Mouse (Mus musculus) skeletal muscle tissue, adult 2 months (tissue): ENCODE results near the gene Kcnk2.
A peak's percentile ranks its signal among the peaks of the same experiment; 100 is the strongest.

ENCODE experiments used
- DNase-seq: peaks from one replicate; pipeline ENCODE4 v3.0.0-alpha.2; 2012; ENCODE audit warnings: low read depth, low spot score

The Kcnk2 gene

DNA sequence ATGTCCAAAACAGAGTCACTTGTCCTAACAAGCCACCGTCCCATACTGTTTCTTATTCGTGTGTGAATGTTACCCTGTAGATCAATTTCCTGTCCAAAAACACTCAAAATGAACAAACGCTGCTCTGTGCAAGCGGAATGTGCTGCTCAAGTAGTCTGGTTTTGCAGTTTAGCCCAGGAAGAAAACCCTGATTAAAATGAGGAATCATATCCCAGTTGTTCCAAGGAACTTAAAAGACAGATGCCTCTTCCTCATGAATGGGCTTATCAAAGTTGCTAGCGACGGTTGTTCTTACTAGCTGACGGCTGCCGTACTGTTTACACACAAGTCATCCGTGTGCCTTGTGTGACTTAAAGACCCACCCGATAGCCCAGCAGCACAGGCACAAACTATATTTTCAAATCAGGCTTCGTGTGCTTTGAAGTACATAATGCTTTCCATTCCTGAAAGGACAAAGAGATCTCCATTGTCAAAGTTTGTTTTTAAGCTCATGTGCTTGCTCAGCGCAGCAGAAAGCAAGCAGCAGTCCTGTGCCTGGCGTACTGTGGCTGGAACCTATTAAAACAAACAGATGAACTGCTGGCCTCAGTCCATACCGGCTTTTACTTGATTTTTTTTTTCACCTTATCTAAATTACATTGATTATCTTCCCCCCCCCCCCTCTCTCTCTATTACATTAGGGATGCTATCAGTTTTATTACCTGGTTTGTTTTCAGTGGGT lies at the start of gene Kcnk2:
Kcnk2 (minus strand) TSS at position 51 of the 721 bp plus-strand sequence.
- DNase-seq: no peak

DNA sequence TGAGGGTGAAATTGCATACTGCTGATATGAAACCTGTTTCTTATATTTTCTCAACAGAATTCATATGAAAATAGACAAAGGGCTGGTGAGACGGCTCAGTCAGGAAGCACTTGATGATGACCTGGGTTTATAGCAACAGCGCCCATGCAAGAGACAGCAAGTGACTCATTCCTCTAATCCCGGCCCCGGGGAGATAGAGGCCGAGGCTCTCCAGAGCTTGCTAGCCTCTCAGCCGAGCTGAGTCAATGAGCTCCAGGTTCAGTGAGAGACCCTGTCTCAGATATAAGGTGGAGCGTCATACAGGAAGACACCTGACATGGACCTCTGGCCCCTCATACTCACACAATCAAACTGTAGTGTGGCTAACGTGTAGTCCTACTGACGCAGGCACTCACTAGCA lies 38.7 kb upstream of the Kcnk2 start:
- DNase-seq: no peak

DNA sequence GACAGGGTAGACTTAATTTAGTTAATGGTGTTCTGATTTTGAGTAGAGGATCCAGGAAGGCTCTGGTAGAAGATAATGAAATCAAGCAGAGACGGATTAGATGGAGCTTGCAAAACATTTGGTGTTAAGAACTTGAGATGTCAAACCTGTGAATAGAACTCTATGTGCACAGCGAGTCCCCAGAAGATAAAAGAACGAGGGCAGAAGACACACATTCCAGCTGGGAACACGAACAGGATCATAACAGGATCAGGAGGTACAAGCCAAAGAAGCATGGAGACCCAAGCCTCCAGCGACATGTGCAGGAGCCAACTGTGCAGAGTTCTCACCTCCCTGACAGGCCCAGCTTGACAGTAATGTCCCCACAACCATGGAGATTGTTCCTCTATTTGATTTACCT lies 35.1 kb upstream of the Kcnk2 start:
- DNase-seq: no peak

DNA sequence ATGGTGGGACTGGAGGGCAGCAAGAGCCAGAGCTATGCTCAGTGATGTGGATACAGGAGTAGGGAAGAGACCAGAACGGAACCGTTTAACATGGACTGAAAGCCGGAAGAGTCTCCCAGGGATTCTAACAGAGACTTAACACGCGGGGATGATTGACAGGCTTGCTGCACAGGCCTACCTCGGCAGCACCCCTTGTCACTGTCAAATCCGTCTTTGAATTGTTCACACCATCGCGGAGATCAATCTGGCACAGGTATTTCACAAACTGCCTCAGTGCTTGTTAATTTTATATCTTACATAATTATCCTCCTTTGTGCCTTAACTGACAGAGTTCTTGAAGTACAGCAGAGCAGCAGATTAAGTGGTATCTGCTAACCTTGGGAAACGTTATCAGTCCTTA lies 33.4 kb upstream of the Kcnk2 start:
- no peak for DNase-seq

DNA sequence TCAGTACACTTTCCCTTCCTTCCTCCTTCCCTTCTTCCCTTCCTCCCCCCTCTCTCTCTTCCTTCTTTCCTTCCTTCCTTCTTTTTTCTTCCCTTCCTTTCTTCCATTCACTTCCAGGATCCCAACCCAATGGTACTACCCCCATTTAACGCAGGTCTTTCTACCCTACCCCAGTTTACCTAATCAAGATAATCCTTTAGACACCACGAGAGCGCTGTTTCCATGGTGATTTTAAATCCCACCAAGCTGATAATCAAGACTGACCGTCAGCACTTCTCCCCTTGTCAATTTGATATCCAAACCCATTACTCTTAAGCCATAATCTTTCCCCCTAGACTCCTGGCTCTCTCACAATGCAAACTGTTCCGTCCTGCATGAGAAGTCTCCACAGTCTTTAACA lies 29.4 kb upstream of the Kcnk2 start:
- DNase-seq: no peak

DNA sequence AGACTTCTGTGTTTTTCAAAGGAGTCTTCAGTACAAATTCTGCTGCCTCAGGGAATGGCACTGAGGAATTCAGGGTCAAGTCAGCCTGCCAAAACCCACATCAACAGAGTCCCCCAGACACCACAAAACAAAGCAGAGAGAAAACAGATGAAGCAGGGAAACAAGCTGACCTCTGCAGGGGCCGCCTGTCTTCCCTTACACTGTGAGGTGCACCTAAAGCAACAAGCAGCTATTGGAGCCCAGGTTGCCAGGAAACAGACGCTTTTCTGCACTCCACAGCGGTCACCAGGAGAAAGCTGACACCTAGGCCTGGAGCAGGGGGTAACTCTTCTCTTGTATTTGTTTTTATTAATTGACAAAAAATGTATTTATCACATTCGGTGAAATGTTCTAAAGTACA lies 28.5 kb upstream of the Kcnk2 start:
- no peak for DNase-seq

DNA sequence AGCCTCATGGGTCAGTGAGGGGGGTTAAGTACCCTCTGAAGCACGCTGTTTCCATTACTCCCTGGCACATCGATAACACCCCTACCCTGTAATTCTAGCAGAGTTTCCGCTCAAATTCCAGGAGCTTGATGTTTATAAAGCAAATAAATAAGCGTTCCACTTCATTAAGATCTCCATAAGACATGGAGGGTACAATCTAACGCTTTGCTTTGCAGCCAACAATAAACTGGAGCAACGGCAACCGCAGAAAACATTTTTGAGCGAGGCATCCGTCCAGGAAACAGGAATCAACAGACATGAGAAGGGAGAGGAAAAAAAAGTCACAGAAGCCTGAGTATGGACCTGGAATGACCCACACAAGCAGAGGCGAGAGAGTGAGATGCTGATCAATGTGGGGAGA lies 27.5 kb upstream of the Kcnk2 start:
- peak; percentile 2 for DNase-seq

DNA sequence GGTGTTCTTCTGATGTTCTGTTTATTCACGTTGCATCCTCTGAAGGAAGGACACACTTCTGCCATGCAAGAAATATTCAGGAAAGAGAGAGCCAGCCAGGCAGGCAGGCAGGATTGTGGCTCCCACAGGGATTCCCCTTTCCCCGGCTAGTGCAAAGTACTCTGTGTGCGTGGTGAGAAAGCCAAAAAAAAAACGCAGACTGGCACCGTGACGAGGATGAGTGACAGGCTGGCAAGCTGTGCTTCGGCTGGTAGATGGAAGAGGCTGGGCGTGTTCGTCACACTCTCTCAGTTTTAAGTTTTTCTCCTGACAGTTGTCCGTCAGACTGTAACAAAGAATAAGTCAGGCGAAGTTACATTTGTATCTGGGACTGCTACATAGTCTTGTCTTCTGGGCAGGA lies 24.2 kb upstream of the Kcnk2 start:
- no peak for DNase-seq

DNA sequence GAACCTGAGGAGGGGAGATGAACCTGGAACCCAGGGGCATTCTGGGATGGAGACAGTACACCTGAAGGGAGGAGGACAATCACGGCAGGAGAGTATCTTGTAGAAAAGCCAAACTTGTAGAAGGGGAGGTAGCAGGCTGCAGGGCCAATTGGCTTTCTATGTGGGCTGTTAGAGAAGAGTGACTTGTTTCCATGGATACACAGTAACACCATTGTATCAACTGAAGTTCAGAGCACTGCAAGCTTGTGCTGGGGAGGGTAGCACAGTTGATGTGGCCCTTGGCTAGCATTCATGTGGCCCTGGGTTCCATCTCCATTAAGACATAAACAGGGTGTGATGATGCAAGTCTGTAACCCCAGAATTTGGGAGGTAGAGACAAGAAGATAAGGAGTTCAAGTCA lies 17.8 kb upstream of the Kcnk2 start:
- DNase-seq: no peak

DNA sequence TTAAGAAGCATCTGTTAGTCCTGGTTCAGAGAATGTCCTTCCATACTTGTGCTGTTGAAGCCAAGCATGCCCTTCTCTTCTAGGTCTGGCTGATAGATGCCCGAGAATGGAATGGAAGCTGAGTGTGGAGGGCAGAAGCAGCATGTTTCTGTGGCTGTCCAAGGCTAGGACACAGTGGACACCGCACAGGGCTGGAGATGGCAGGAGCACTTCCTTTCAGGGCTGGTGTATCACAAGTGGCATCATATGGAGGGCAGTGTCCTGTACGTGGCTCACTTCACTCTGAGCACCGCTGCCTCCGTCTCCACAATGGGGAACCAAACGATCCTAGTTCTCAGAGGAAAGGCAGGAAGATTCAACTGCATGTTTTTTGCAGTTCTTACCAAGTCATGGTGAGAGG lies 7.8 kb upstream of the Kcnk2 start:
- DNase-seq: no peak

DNA sequence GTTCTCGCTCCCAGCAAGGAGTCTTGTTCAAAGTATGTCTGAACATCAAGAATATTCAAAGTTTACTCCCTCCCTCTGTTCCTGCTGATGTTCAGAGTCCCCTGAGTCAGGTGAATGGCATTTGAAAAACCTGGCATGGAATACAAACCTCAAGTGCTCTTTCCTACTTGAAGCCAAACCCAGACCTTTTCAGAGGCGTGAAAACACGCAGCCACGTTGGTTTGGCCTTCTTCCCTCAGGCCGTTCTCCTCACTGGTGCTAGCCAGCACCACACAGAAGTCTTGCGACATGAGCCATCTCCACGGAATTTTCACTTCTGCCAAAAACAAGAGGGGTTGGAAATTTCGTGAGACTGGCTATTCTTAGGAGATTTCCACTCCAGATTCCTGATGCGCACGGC lies 3.1 kb upstream of the Kcnk2 start:
- peak; percentile 61 for DNase-seq

DNA sequence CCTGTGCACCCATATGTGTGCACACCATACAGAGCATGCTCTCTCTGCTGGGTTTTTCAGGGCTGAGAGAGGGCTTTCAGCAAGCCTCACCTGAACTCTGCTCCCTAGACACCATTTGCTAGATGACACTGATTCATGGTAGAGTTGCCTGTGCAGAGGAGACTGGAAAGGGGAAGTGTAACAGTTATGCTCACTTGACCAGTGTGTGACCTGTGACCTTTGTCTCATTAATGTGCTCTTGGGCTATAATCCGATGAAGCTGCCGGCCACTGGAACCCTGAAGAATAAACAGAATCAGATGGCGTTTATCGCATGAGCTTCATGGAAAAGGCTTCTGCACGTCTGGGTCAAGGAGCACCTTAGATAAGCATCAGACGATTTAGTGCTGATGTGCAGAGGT lies 1.5 kb upstream of the Kcnk2 start:
- no peak for DNase-seq

DNA sequence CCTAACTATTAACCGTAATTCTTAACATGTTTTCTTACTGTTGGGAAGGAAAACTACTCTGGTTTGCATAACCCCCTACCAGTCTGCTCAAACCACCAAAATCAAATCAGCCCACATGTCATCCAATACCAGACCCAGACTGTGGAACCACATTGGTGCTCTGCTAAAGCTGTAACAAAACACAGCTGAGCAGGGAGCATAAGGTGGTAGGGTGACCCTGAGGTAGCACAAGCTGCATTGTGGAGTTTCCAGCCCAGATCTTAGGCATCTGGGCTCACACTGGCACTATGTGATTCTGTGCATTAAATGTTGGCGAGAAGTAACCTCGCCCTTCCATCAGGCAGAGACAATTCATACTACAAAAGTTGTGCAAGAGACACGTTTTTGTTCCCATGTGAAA lies 1.1 kb upstream of the Kcnk2 start:
- DNase-seq: no peak

DNA sequence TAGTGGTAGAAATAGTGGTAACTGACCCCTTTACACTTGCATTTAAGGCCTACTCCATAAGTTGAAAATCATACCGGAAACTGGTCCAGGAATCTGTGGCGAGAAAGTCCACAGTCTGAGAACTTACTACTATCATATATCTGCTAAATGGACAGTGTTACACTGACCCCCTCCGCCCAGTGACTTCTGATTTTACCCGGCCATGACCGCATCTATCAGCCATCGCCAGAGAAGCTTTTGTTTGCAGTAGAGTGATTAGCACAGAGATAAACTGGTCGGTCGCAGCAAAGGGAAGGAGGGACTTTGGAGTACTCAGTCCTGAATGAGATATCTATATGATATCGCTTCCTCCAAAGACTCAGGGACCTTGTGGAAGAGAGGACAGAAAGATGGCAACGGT lies 15.2 kb downstream of the Kcnk2 start:
- no peak for DNase-seq

DNA sequence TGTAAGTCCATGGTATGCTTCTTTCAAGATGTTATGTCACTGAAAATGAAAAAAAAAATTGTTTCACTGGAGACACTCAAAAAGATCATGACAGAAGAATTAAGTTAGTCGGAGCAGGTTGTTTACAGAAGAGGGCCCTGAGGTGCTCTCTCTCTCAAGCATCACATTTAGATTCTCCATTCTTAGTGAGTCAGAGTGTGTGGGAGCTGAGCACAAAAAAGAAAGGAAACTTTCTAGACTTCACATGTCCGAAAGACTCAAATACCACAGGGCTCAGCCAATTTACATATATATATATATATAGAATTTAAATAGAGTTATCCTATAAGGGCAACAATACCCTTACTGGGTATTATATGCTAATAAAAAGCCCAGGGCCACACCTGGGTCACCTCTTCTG lies 15.9 kb downstream of the Kcnk2 start:
- no peak for DNase-seq

DNA sequence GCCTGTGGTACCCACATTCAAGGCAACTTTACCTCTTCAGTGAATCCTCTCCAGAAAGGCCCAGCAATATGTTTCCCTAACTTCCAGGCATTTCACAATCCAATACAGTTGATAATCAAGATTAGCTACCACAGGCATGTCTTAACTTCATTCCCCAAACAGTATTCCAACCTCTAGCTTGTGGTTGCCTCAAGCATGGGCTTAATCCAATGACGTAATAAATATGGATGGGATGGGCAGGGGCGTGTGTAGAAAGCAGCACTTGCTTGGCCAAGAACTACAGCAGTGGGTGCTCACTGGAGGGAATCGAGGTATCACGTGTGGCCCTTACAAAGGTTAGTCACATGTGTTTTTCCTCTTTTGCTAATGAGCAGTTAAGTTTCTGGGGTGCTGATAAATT lies 34.4 kb downstream of the Kcnk2 start:
- no peak for DNase-seq

DNA sequence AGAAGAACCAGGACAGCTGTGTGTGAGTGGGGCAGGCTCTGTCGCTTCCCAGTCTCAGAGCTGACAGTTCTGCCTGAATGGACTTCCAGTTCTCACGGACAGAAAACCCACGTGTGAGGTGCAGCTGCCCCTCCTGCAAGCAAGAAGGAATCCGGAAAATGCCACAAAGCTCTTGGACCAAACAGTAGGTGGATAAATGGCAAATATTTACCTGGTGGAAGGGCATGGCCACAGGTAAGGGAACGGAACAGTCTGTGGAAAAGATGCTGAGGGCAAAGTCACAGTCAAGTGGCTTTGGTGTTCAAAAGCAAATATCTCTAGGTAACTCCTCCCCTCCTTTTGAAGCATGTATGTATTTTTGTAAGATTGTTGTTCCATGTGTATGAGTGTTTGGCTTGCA lies 37.9 kb downstream of the Kcnk2 start:
- no peak for DNase-seq

DNA sequence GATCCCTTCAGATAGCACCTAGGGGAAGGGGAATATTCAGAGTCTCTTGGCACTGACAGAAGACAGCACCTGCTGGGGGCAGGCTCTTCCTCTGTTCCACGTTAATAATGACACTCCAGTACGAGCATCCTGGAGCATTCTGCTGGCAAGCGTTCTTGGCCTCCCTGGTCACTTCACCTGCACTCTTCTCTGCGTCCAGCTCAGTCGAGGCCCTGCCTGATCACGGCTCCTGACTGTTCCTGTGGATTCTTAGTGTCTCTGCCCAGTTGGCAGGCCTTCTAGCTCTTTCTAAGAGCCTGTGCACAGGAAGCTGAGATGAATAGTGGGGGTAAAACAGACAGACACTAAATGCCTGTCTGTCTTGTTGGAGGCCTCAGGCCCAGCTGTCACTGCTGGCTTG lies 39.5 kb downstream of the Kcnk2 start:
- DNase-seq: no peak

DNA sequence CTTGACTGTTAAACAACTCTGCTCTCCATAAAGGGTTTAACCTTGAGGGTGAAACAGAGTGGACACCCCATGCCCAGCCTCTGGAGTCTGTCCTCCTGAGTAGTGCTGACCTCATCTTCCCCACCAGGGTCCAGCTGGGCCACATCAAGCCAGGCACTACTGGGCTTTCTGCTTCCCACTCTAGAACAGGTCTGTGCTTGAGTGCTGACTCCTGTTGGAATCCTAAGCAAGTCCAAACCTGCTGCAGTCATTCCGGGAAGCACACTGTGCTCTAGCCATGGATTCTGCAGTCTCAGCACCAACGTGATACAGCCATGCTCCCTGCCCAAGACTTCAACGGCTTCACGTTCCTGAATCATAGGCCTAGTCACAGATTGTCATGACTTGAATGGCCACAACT lies 42.4 kb downstream of the Kcnk2 start:
- no peak for DNase-seq

DNA sequence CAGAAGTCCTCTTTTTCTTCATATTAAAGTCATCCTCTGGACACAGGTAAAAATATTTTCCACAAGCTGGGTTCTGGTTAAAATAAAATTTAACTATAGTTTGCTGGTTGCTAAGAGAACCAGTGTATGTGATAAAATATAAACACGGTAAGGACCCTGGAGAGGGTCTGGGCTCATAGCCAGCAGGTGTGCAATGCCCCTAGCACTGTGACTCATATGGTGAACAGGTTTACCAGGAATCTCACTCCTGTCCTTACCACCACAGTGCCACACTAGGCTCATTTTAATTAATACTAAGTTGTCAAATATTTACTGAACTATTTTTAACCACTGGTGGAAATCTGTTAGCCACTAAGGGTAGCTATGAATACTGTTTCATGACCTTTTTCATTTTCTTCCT lies 48.2 kb downstream of the Kcnk2 start:
- DNase-seq: no peak

DNA sequence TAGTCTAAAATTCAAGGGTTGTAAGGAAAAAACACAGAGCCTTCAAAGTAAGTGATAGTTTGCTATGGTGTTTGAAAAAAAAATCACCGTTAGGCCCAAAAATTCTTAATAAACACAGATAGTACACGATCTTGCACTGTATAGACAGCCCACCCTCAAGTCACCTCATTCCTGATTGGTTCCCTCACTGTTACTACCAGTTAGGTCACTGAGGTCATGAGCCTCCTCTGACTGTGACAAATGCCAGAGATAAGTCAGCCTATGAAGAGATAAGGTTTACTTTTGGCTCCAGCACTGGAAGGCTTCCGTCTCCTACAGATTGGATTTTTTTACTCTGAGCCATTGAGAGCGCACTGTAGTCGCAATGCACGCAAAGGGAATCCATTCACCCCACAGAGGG lies 50.3 kb downstream of the Kcnk2 start:
- no peak for DNase-seq

DNA sequence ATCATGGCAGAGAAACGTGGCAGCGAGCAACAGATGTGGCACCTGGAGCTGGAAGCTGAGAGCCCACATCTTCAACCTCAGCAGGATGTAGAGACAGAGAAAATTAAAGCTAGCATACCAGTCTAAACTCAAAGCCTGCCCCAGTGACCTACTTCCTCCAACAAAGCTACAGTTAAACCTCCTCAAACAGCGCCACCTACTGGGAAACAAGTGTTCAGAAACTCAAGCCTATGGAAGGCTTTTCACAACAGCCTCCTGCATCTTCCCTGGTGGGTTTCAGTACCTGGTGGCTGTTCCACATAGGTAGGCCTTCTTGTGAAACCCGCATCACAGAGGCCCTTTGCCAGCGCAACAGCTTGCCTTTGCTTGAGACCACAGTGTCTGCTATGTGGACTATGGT lies 52.9 kb downstream of the Kcnk2 start:
- no peak for DNase-seq

DNA sequence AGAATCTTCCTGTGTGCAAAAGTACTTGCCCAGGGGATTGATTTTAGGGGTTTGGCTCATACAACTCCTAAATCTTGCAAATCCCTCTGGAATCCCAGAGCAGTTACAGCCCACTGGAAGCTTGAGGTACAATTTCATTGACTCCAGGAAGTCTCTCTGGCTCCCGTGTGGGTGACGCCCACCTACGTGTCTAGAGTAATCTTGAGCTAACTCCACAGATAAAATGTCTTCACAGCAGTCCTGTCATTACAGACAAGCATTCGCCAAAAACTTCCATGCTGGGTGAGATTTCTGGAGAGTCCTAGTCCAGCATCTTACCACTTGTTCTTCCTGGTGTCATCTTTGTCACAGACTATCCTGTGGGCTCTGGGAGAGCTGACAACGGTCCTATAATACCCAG lies 56.9 kb downstream of the Kcnk2 start:
- DNase-seq: no peak
